Mouse (Mus musculus) naive thymus-derived CD4-positive, alpha-beta T cell, adult 5 months (primary cell): ENCODE results near the gene Srprb. TPM values are rescaled to one million over a fixed set of nuclear protein-coding genes. Genes with fewer than 3 reads are reported as not detected.

Experiments used
- polyA plus RNA-seq: library from polyadenylated mRNA; unstranded; fragments of 100-300 nt; shearing (Covaris generic); gene quantifications from one replicate; pipeline ENCODE4 v1.2.1, GENCODE M21; 2017

The Srprb gene
- polyA plus RNA-seq = 45.3 TPM

GRCm38 (mm10) chr9:103201561-103202260, at the start of gene Srprb:
Srprb (minus strand) TSS chr9:103202137.

DNA sequence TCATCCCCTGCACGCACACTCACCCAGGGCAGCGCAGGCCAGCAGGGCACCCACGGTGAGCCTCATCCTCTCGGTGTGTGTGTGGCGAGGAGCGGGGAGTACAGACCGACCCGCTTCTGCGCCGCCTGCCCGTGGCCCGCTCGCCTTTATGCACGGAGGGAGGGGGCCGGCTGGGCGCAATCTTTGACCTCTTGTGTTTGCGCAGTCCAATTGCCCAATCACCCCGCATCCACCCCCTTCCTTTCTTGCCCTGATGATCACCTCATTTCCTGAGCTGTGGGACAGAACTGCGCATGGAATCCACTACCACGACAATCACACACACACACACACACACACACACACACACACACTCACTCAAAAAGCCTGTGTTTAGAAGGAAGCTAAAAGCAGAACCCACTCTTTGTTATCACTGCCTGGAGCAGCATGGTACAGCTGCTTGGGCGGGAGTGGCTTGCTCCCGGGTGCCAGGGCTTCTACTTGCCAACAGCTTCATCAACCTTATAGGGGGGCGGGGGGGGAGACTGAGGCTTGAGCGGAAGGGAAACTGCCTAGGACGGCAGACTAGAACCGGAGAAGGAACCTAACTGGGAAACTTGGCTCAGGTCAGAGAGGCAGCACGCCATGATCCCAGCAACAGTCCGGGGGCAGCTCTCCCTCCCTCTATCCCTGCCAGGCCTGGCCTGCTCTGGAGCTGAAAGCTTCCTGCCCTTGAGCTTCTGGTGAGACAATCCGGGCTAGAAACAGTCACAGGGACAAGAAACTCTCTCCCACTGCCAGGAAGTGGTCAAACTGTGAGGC, 28.4 kb upstream of the Srprb start, which contains the start of the genes Gm20425 and Trf:
Gene Gm20425, minus strand, starts transcription at position 157 of the 801 bp plus-strand sequence.
Gene Trf, minus strand, starts transcription at position 294 of the 801 bp plus-strand sequence.

Other genes starting within 250 kb of the Srprb start
- gene Slco2a1, start 213.4 kb downstream of the Srprb start, polyA plus RNA-seq = not detected
- 24.2 TPM for gene Rab6b, start 90.3 kb downstream of the Srprb start, polyA plus RNA-seq
- gene Gm20425, start 28.2 kb upstream of the Srprb start, polyA plus RNA-seq = not detected
- gene Trf, start 28.3 kb upstream of the Srprb start, polyA plus RNA-seq = 1.3 TPM
- gene 1300017J02Rik, start 102.9 kb upstream of the Srprb start, polyA plus RNA-seq = 0.50 TPM
- 61.0 TPM for gene Topbp1, start 103.1 kb upstream of the Srprb start, polyA plus RNA-seq
- gene Cdv3, start 163.7 kb upstream of the Srprb start, polyA plus RNA-seq = 85.8 TPM